Mouse (Mus musculus): ENCODE data around the gene Hoxa9. TPM values are rescaled to one million over a fixed set of nuclear protein-coding genes. Genes with fewer than 3 reads are reported as not detected.
A peak's percentile ranks its signal among the peaks of the same experiment; 100 is the strongest.

Gene Hoxa9
- not detected in 2 replicates for polyA plus RNA-seq (2012; rRNA removed)

DNA sequence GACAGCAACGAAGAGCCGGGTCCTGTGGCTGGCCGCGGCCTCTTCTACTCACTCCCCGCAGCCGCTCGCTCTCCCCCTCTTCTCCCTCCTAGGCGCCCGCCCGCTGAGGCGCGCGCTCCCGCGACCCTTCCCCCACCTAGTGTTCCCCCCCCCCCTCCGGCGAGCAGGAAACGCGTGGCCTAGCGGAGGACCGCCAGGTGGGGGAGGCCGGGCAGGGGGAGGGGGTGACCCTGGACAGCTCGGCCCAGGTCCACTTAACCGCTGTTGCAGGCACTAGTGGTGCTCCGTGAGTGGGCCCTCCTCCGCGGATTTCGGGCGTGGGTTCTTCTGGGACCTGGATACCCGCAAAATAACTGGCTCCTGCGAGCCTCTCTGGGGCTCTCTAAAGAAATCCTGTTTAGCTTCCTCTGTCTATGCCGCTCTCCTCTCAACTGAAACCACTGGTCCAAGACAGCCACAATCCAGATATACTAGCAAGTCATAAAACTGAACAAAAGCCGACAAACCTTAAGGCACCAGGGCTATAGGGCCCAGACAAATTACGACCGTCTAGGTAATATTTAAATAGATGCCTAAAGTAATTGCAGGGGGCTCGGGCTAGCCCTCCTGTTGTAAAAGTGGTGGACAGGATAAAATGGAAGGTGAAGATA lies at the start of gene Hoxa9:
Gene Hoxa9 (minus strand): TSS at position 574 of the 650 bp plus-strand sequence.
- no peak for DNase-seq (ENCODE audit: extremely low spot score in 1 of 2, low spot score in 1 of 2)

DNA sequence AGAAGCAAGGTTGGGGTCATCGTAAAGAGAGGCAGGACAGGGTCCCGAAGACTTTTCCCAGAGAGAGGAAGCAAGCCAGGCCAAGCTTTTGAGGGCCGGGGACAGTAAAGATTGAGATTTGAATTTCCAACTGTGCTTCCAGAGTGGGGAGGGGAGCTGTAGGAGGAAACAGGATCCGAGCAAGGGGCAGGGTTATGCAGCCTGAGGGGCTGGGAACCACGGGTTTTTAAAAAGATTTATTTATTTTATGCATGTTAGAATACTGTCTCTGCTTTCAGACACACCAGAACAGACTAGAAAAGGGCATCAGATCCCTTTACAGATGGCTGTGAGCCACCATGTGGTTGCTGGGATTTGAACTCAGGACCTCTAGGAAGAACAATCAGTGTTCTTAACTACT lies 46.0 kb upstream of the Hoxa9 start:
- DNase-seq (ENCODE audit: extremely low spot score in 1 of 2, low spot score in 1 of 2), result no peak

DNA sequence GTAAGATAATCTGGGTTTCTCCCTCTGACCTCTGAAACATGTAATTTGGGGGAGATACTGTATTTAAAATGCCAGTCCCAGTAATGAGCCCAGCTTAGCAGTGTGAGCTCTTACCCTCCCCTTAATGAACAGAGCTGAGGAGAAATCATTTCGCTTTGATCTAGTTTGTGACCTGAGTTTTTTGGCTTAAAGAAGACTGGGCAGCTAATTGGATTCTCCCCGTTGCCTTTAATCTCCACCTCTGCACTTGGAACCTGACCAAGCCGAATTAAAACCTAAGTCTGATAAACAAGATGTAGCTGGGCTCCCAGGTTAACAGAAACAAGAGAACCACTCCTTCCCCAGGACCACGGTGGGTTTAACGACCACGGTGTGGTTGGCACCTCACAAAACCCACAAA lies 45.5 kb upstream of the Hoxa9 start:
- no peak for DNase-seq (ENCODE audit: extremely low spot score in 1 of 2, low spot score in 1 of 2)

DNA sequence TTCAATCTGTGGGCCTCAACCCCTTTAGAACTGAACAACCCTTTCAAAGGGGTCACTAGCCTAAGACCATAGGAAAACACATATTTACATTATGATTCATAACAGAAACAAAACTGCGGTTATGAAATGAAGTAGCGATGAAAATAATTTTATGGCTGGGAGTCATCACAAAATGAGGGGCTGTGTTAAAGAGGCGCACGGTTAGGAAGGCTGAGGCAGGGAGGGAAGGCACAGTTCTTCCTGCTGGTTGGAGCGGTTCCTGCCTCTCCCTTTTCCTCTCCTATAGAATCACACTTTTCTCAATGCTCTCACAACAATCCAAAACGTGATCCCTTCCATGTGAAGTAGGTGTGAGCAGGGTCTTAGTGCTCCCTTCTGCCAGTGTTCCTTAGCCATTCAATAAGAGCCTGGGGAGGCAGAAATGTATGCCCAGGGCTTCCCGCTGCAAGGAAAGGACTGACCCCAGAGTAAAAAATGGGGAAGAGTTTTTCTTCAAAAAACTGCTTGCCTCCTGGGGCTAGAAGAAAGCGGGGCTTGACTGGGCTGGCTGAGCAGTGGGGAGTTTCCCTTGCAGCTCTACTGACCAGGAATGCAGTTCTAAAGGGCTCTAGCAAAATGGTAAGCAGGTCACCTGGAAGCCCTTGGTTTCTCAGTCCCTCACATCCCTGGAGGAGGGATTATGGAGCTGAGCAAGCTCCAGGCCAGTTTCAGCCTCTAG lies 44.8 kb upstream of the Hoxa9 start:
- no peak for DNase-seq (ENCODE audit: extremely low spot score in 1 of 2, low spot score in 1 of 2)

DNA sequence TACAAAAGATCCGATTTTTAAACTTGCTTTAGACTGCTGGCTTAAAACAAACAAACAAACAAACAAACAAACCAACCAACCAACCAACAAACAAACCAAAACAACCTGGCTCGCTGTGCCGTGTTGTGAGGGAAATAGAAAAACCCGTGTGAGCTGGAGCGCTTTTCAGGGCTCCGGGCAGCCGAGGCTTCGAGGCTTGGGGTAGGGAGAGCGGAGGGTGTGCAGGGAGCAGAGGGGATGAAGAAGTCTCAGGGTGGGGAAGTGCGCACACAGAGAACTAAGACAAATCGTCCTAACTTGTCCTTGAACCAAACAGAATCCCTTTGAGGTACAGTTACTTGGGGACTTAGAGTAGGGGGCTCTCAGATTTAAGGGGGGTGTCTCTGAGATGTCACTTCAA lies 43.7 kb upstream of the Hoxa9 start:
- DNase-seq (ENCODE audit: extremely low spot score in 1 of 2, low spot score in 1 of 2), result no peak

DNA sequence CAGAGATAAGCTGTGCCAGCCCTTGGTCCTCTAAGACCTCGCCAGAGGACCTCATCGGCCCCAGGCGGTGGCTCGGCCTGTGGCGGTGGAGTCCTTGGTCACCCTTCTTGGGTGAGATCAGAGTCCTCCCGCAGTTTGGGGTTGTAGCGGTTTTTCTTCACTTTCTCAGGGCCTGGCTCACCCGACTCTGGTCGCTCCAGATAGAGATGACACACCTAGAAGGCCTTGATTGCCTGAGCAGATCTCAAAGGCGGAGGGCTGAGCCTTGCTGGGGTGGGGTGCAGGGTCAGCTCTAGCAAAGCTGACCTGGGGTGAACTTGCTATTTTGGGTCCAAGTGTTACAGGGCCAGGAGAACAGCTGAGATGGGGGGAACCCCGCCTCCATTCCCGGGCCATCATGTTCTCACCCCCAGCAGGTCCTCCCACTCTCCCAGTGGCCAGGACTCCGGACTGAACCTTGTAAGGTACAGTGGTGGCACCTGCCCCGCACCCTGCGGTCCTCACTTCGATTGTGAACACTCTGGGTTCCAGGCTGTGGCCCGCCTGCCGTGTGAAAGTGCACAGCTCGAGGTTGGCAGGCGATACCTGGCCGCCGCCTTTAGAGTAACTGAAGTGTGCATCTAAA lies 42.9 kb upstream of the Hoxa9 start:
- no peak for DNase-seq (ENCODE audit: extremely low spot score in 1 of 2, low spot score in 1 of 2)

DNA sequence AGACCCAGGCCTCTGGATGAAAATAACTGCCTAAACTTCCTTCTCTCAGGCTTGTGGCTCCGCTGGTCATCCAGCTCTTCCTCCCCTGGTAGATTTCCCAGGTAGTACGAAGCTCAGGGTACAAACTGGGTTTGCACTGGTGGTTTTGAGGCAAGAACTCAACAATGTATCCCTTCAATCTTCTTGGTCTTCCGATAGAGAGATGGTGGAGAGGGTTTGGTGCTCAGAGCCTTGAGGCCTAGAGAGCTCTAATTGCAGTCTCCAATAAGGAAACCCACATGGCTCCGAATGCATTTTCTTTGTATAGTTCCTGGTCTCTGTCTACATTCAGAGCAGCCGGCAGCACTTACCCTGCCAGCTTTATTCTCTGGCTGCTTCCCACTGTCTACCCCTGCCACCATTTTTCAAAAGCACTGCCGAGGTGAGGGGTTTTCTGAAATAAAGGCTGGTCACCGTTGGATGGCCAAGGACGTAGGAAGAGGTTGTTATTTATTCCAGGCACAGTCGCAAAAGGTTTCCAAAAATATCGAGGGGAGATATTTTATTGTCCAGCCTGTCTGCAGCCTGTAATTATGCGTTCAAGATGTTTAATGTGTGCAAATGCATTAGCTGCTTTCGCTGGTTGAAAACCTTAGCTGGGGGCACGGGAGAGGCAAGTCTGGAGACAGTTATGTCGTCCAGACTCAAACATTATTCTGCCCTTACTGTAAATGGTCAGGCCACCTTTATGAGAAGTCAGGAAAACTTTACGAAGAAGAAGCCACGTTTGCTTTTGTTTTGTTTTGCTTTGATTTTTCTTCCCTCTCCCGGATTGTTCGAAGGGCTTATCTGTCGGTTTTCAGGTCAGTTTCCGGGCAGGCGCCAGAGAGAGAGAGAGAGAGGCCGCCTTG lies 42.1 kb upstream of the Hoxa9 start:
- DNase-seq (ENCODE audit: extremely low spot score in 1 of 2, low spot score in 1 of 2), result no peak

DNA sequence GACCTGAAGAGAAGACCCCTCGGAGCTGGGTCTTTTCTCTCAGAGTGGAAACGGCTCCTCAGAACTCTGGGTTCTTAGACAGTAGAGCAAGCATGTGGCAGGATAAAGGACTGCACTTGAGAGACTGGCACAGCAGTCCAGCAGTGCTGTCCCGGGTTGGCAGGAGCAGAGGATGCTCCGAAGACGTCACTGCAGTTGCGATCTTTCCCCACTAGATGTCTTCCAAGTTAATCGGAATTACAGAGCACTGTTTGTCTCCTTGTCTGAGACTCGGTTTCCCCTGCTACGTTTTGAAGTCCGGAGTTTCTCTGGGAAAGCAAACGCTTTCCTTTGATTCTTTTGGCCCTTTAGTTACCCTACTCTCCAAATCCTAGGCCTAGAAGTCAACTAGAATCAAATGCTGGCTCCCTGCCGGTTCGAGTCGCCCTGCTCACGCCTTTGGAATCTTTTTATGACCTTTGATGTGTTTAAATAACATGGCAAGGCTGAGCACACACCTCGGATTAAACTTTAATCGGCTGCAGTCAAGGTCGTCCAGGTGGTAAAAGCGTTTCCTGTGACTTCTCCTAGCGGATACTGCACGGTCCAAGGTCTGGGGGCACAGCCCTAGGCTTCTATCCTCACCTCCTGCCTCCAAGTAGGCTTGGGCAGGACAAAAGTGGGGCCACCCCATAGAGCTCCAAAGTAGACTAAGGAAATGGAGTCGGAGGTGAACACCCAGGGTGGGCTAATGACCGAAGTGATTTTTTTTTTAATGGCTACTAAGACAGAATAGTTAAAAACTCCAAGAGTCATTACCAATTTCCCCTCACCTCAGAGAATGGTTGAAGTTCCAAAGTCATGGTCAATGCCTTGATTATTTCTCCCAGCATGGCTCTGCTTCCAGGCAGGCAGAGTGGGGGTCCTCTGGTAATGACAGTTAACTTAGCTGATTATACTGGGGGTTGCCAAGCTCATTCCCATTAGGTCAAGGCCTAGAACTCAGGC lies 39.9 kb upstream of the Hoxa9 start:
- peak; percentile 20 to 85 for DNase-seq (ENCODE audit: extremely low spot score in 1 of 2, low spot score in 1 of 2)

DNA sequence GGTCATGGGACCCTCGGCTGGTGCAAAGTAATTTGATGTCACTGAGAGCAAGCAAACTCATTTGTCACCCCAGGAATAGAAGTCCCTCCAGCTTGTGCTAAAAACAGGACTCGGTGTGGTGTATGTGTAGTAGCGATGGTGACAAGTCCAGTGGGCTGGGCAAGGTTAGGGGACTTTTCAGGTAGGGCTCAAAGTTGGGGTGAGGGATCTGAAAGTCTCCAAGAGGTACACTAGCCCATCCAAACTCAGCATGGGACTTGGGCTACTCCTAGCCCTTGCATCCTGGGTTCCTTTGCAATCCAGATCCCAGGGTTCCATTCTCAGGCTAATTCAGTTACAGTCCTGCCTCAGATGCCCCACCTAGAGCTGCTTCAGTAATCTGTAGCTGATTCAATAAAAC lies 37.9 kb upstream of the Hoxa9 start:
- no peak for DNase-seq (ENCODE audit: extremely low spot score in 1 of 2, low spot score in 1 of 2)

DNA sequence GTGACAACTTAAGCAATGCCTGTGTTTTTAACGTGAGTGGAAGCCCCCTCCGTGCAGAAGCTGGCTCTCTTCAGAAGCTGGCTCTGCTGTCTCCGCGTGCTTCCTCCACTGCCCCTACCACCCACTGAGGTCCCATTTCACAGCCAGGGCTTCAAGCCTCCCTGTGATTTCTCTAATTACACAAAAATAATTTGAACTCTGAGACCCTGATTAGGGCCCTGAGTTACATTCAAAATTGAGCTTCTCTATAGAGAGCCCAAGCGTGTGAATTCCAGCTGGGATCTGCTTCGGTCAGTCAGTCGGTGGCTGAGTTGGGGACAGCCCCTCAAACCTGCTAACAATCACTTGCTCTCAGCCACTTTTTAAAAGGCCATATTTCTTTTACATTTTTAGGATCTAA lies 37.5 kb upstream of the Hoxa9 start:
- DNase-seq (ENCODE audit: extremely low spot score in 1 of 2, low spot score in 1 of 2), result no peak

DNA sequence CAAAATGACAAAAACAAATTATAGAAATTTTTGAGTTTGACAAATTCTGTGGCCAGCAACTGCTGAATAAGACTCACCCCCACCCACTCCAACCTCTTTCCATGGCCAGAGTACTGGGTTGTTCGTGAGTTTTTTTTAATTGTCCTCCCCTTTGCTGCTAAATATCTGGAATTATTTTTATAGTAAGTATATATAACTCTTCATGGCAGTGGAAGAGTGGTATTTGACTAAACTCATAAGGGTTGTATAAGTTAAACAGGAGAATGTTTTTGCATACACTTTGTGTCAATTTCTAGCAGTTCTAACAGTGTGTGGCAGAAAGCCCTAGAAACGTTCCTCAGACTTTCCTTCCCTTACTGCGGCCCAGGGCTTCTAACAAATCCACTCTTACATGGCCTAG lies 36.8 kb upstream of the Hoxa9 start:
- no peak for DNase-seq (ENCODE audit: extremely low spot score in 1 of 2, low spot score in 1 of 2)

DNA sequence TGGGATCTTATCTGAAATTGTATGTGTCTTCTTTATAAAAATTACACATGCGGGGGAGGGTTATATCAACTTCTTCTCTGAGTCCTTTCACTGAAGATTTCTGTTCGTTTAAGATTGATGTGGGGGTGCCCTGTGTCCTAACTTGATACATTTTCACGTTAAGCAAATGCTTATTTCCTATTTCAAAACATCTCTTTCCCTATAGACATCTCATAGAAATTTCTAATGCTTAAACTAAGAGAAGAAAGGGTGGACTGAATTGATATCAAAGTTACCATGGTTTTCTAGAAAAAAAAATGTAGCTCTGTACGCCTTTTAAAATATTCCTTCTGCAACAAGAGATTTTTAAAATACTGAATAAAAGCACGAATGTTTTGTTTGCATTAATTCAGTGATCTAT lies 36.3 kb upstream of the Hoxa9 start:
- no peak for DNase-seq (ENCODE audit: extremely low spot score in 1 of 2, low spot score in 1 of 2)

DNA sequence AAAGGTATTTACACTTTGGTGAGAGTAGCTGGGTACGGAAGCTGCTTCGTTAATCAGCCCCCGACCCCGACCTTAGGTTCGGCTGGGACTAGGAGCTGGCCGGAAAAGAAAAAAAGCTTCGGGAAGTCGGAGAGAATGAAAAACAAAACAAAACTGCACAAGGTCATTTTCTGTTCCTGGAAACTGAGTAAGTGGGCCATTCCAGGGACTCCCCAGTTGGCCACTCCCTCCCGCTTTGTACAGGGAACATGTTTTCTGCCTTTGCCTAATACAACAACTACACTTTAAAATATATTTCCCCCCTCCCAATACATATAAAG lies 35.7 kb upstream of the Hoxa9 start:
- DNase-seq (ENCODE audit: extremely low spot score in 1 of 2, low spot score in 1 of 2), result no peak

DNA sequence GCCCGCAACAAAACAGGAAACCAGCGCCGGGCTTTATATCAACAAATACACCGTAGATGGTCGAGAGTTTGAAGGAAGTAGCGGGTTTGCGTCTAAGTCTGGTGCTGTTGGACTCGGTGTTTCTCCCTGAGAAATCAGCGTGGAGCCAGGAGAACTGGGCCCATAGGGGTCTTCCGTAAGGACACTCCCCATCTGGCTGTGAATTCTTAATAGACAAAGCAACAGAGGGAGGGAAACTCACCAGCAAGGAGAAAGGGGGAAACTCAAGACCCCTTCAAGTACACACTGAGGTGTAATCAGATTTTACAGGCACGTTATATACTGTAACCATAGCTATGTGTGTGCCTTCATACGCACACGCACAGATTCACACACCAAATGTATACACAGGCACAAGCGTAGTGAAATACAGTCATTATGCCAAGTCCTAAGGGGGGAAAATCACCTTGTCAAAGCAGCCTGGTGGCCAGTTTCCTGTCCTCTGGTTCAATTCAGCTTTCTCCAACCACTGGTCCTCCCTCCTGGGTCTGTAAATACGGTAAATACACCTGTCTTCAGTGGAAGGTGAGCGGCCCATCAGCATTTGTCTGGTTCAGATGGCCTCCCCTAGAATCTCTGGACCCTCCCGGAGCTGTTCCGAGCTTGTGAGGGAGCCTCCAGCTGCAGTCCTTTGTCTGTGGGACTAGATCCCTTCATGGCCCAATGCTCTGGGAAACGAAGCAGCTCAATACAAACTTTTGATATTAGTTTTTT lies 35.2 kb upstream of the Hoxa9 start:
- no peak for DNase-seq (ENCODE audit: extremely low spot score in 1 of 2, low spot score in 1 of 2)

DNA sequence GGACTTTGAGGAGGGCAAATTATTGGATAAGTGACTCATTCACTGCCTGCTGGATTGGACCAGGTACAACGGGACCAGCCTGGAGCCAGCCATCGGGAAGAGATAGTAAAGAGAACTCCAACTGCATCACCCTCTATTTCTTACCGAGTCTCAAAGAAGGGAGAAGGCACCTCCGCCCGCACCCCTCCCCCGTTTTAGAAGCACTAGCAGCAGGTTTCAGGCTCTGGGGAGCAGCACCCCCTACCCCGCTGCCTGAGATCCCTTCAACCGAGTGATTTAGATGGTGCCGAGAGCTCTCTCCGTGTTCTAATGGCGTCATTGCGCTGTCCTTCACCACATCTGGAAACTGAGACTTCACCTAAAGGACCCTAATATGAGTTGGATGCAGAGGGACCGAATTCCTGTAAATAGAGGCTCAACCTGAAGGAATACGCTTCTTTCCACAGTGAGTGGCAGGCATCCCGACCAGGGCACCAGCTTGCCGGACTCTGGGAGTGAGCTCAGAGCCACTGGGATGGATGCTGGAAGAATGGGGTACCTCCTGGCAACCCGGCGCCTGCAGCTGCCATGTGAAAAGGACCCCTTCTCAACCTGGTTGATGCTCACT lies 34.5 kb upstream of the Hoxa9 start:
- DNase-seq (ENCODE audit: extremely low spot score in 1 of 2, low spot score in 1 of 2), result no peak

DNA sequence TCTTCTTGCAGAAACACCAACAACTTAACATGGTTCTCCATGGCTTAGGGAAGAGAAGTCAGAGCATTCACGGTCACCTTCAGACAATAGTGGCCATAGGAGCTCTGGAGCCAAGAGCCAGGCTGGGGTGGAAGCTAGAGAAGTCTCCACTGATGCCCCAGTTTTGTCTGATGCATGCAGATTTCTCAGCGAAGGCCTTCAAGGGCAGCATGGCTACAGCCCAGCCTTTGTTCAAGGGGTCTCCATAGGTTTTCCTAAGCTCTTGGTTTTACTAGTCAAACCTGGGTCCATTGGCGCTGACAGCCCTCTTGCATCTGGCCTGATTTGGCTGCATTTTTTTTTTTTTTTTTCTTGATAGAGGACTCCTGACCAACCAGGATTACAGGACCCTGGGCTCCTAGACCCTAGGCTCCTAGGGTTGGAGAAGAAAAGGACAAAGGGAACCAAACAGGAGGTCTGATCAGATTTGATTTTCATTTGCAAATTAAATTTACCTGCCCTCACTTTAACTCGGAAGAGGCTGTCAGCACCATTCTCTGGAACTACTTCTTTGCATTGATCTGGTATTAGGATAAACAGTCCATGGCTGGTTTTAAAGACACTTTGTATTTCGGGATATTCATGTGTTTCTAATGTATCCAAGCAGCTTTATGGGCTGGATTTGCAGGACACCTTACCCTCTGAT lies 33.4 kb upstream of the Hoxa9 start:
- no peak for DNase-seq (ENCODE audit: extremely low spot score in 1 of 2, low spot score in 1 of 2)

DNA sequence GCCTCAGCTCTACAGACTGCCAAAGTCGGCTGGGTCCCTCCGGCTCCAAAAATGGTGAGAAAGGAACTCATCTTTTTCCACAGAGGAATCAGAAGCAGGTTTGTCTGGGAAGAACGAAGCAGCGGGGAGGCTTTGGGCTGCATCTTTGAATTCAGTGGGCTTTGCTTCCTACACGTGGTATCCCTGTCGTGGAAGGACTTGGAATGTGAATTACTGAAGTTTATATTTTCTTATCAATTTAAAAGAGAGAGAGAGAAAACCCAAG lies 32.4 kb upstream of the Hoxa9 start:
- DNase-seq (ENCODE audit: extremely low spot score in 1 of 2, low spot score in 1 of 2), result no peak

DNA sequence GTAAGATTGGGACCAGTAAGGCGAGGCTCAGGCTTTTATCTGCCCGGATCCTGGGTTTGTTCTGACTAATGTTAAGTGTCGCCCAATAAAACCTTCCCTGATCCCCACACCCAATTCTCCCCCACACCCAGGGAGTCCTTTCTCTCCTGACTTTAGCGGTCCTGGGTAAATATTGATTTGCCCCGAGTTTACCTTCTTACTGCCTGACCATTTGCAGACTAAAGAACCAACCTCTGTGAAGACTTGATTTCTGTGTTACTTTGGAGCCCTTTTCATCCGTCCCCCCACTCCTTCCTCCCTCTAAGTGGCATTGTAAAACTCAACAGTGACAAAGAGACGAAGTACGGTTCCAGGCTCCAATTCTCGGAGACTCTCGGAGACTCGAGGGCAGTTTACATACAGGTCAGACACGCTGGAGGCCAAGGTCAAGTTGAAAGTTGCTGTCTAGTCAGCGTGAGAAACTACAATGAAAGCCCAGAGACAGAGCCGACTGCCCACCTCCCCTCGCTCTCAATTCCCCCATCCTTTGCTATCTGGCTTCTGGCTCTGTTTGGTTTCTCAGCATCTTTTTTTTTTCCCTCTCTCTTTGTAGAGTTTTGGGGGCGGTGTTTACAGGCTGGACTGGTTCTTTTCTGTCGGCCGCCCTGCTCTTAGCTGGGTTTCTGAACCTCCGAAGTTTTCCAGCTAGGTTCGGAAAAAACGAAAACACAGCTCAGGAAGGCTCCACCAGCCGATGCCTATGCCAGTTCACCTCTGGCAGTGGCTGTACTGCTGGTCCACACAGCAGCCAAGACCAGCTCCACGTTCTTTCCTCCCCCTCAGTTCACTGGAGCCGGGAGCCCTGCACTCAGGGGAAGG lies 31.8 kb upstream of the Hoxa9 start:
- no peak for DNase-seq (ENCODE audit: extremely low spot score in 1 of 2, low spot score in 1 of 2)

Measured in frontal cortex, adult 2 months (tissue).